Comparison of ENCODE assay signal across 19 mouse cellular contexts in the genomic region with DNA sequence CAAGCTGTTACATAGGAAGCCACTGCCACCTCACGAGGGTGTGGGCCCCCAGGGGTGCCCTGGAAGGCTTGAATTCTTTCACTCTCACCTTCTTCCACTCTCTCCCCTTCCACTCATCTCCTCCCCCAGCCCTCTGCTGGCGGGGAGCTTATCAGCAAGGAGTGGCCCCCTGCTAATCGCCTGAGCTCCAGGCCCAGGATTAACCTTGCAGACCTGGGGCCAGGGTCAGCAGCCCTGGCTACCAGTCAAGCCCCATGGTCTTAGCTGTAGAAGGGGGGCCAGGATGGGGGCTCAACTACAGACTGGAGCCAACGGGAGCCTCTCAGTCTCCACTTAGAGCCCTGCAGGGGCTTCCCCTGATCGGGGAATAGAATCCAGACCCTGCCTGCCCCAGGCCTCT.
DNase-seq lines count a peak whose midpoint lies in the region; ATAC-seq and TF ChIP-seq lines count a peak whose summit lies in the region.
"Had no signal": no experiment of that assay in that cellular context is flagged by ENCODE, and none has a peak within 500 bp of the region (broad histone marks: within the 10 kb centered on the region; RNA-seq: fewer than 3 reads in every experiment).

No protein-coding gene starts in this region.

- H3K9me3 ChIP-seq in heart, embryonic 13.5 days = no peaks in the 10 kb centered on the region
- H3K9me3 ChIP-seq in lung, postnatal 0 days (ENCODE audit: low read length) = no peaks in the 10 kb centered on the region
- H3K9me3 ChIP-seq in liver, embryonic 14.5 days (ENCODE audit: control insufficient read depth, low read length) = no peaks in the 10 kb centered on the region
- H3K9me3 ChIP-seq: G1E; lung, embryonic 15.5 days; neural tube, embryonic 13.5 days had no signal

- H3K4me2 ChIP-seq in heart, embryonic 13.5 days = no peak overlapping the region
- H3K4me2 ChIP-seq in lung, postnatal 0 days (replicated peaks; ENCODE audit: low read depth, low read length) = no peak overlapping the region
- H3K4me2 ChIP-seq in liver, embryonic 14.5 days (ENCODE audit: low read depth) = no peak overlapping the region
- H3K4me2 ChIP-seq: lung, embryonic 15.5 days; neural tube, embryonic 13.5 days had no signal

- intact Hi-C loops in heart, postnatal 10 days (cut with DNase I) = loop anchor here (5.0 to 10.0 kb wide), 4 partner anchors 66 to 456 kb away; no protein-coding TSS in a partner anchor

- peaks cover 24% of the 10 kb centered on the region for H3K27me3 ChIP-seq in heart, embryonic 13.5 days (replicated peaks)
- H3K27me3 ChIP-seq in lung, postnatal 0 days (replicated peaks; ENCODE audit: insufficient read depth, low read length) = 0 out of 2 replicates have a peak, but pooled peaks cover 4% of the 10 kb centered on the region
- H3K27me3 ChIP-seq in liver, embryonic 14.5 days (ENCODE audit: control insufficient read depth, insufficient read depth, low read length) = peaks cover 2% of the 10 kb centered on the region
- H3K27me3 ChIP-seq: neural tube, embryonic 13.5 days had no signal

- TF ChIP-seq POLR2A in brain, embryonic 14.5 days (IDR thresholded peaks at IDR 0.05; ENCODE audit: borderline replicate concordance, extremely low read depth, insufficient read depth, insufficient read length, poor library complexity, severe bottlenecking) = no peak

- H3K36me3 ChIP-seq in heart, embryonic 13.5 days = no peaks in the 10 kb centered on the region
- H3K36me3 ChIP-seq in lung, postnatal 0 days (ENCODE audit: insufficient read depth, low read length) = no peaks in the 10 kb centered on the region
- no peaks in the 10 kb centered on the region for H3K36me3 ChIP-seq in liver, embryonic 14.5 days (replicated peaks; ENCODE audit: control insufficient read depth, insufficient read depth, low read depth)
- H3K36me3 ChIP-seq: G1E; lung, embryonic 15.5 days; neural tube, embryonic 13.5 days had no signal

- TF ChIP-seq EP300 in lung, postnatal 0 days (IDR thresholded peaks at IDR 0.05) = no peak
- TF ChIP-seq EP300 in liver, embryonic 14.5 days (IDR thresholded peaks at IDR 0.05; ENCODE audit: low read depth) = no peak

- no peak for ATAC-seq in heart, embryonic 13.5 days (ENCODE audit: extremely low read depth, insufficient number of reproducible peaks, low FRiP score, low TSS enrichment)
- ATAC-seq in lung, postnatal 0 days = no peak
- no peak for ATAC-seq in liver, embryonic 14.5 days (ENCODE audit: insufficient read depth)
- ATAC-seq: forebrain, embryonic 14.5 days; hindbrain, embryonic 16.5 days had no signal

- TF ChIP-seq CTCF in lung, postnatal 0 days (IDR thresholded peaks at IDR 0.05) = peak; percentile 18
- peak; percentile 13; the same call in 1 of the 2 replicates for TF ChIP-seq CTCF in brain, embryonic 14.5 days (IDR thresholded peaks at IDR 0.05; ENCODE audit: borderline replicate concordance, extremely low read depth, insufficient read depth, insufficient read length)
- peak; percentile 40 for TF ChIP-seq CTCF in liver, embryonic 14.5 days (IDR thresholded peaks at IDR 0.05; ENCODE audit: low read depth)

- WGBS in heart, embryonic 13.5 days = 9% methylated on average over 5 of the region's 5 CpGs
- 19% methylated on average over 5 of the region's 5 CpGs for WGBS in lung, postnatal 0 days
- 15% methylated on average over 5 of the region's 5 CpGs for WGBS in liver, embryonic 14.5 days (ENCODE audit: insufficient replicate concordance)

- H3K4me1 ChIP-seq in heart, embryonic 13.5 days = peaks cover 23% of the 10 kb centered on the region
- no peaks in the 10 kb centered on the region; the same call in 1 of the 2 replicates for H3K4me1 ChIP-seq in lung, postnatal 0 days (ENCODE audit: insufficient read depth, low read depth, low read length)
- 0 out of 4 replicates have a peak, but pooled peaks cover 0 to 2% of the 10 kb centered on the region in 2 experiments for H3K4me1 ChIP-seq in liver, embryonic 14.5 days (replicated peaks; ENCODE audit: control insufficient read depth in 2 of 2, insufficient read depth in 2 of 2, low read length in 1 of 2)

- H3K4me3 ChIP-seq in heart, embryonic 13.5 days = no peak overlapping the region
- H3K4me3 ChIP-seq in lung, postnatal 0 days (ENCODE audit: low read depth, low read length) = no peak overlapping the region
- H3K4me3 ChIP-seq in liver, embryonic 14.5 days (ENCODE audit: insufficient read depth in 1 of 2, low read depth in 2 of 2, low read length in 2 of 2) = no peak overlapping the region
- H3K4me3 ChIP-seq: lung, embryonic 15.5 days; neural tube, embryonic 13.5 days had no signal

- peak overlapping the region; percentile 7; the same call in 1 of the 2 replicates for H3K9ac ChIP-seq in heart, embryonic 13.5 days
- no peak overlapping the region for H3K9ac ChIP-seq in lung, postnatal 0 days (replicated peaks; ENCODE audit: low read depth)
- H3K9ac ChIP-seq in liver, embryonic 14.5 days (replicated peaks) = no peak overlapping the region
- H3K9ac ChIP-seq: lung, embryonic 15.5 days; neural tube, embryonic 13.5 days had no signal

- H3K27ac ChIP-seq in heart, embryonic 13.5 days (replicated peaks) = no peak overlapping the region
- no peak overlapping the region for H3K27ac ChIP-seq in lung, postnatal 0 days (ENCODE audit: low read length)
- H3K27ac ChIP-seq in liver, embryonic 14.5 days = no peak overlapping the region
- H3K27ac ChIP-seq: lung, embryonic 15.5 days; neural tube, embryonic 13.5 days had no signal

- DNase-seq in heart, postnatal 10 days = no peak
- DNase-seq in lung, postnatal 0 days (ENCODE audit: low spot score) = no peak
- DNase-seq in lung, postnatal 36 days = no peak
- no peak for DNase-seq in brain, embryonic 14.5 days (ENCODE audit: low read depth)
- DNase-seq in liver, embryonic 14.5 days (ENCODE audit: low read depth in 3 of 3, low spot score in 3 of 3) = no peak
- no peak for DNase-seq in layer of hippocampus, postnatal 25 days (ENCODE audit: extremely low spot score in 1 of 2, low spot score in 1 of 2)
- no peak for DNase-seq in layer of hippocampus, postnatal 36 days
- DNase-seq: adrenal gland, postnatal 36 days; cerebellum, postnatal 25 days; gastrocnemius, postnatal 10 days; left cerebral cortex, postnatal 4 days; right cerebral cortex, adult 18-20 months; spleen, adult 18-20 months had no signal
